19 mouse cellular contexts compared by ENCODE assay signal in the genomic region with DNA sequence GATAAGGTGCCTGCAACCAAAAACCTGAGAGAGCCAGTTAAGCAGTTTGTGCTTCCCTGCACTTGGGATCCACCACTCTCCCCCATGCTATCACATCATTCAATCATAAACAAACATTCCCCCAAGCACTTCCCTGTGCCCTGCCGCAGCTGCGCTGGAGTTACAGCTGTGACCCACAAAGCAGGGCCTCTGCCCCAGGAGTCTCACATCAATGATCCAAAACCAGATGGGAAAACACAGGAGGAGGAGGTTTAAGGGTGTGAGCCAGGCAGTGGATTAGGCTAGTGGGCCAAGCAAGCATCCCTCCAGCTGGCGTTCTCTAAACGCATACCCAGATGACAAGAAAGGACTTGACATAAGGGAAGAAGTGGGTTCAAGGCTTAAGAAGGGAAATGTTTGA.
DNase-seq lines count a peak whose midpoint lies in the region; ATAC-seq lines count a peak whose summit lies in the region.
"Had no signal": no experiment of that assay in that cellular context is flagged by ENCODE, and none has a peak within 500 bp of the region (broad histone marks: within the 10 kb centered on the region; RNA-seq: fewer than 3 reads in every experiment).

No protein-coding gene starts in this region.

- peak overlapping the region; percentile 16; the same call in 1 of the 2 replicates for H3K4me2 ChIP-seq in kidney, embryonic 15.5 days
- H3K4me2 ChIP-seq: limb, embryonic 13.5 days had no signal

- H3K4me1 ChIP-seq in kidney, embryonic 15.5 days: peaks cover 27% of the 10 kb centered on the region
- H3K4me1 ChIP-seq: megakaryocyte, embryonic 14.5 days had no signal

- DNase-seq in kidney, adult 9 months: no peak
- peak; percentile 6 for DNase-seq in ovary, postnatal 14 days (ENCODE audit: low spot score)
- no peak for DNase-seq in ovary, adult 18-20 months (ENCODE audit: low spot score)
- peak; percentile 21 for DNase-seq in forelimb bud, embryonic 11.5 days (ENCODE audit: low read depth, low spot score)
- peak; percentile 73 for DNase-seq in retina, postnatal 1 day
- no peak for DNase-seq in layer of hippocampus, postnatal 25 days (ENCODE audit: extremely low spot score in 1 of 2, low spot score in 1 of 2)
- no peak for DNase-seq in adrenal gland, adult 18-20 months (ENCODE audit: low spot score in 2 of 2)
- DNase-seq: adrenal gland, adult 8-10 months; B cell, adult 2 months; forebrain, postnatal 0 days; heart, adult 18-20 months; kidney, postnatal 10 days; layer of hippocampus, postnatal 36 days; liver, postnatal 0 days had no signal

- no peaks in the 10 kb centered on the region for H3K27me3 ChIP-seq in kidney, embryonic 15.5 days
- H3K27me3 ChIP-seq: limb, embryonic 13.5 days; megakaryocyte, embryonic 14.5 days had no signal

- 15% methylated on average over 4 of the region's 4 CpGs for WGBS in kidney, embryonic 15.5 days

- H3K36me3 ChIP-seq in kidney, embryonic 15.5 days: no peaks in the 10 kb centered on the region
- H3K36me3 ChIP-seq: limb, embryonic 13.5 days had no signal

- no peak overlapping the region for H3K9ac ChIP-seq in kidney, embryonic 15.5 days
- H3K9ac ChIP-seq: forebrain, postnatal 0 days; limb, embryonic 13.5 days; liver, postnatal 0 days had no signal

- no peaks in the 10 kb centered on the region for H3K9me3 ChIP-seq in kidney, embryonic 15.5 days (replicated peaks)

- no peak overlapping the region for H3K4me3 ChIP-seq in kidney, embryonic 15.5 days (replicated peaks)
- H3K4me3 ChIP-seq: limb, embryonic 13.5 days; megakaryocyte, embryonic 14.5 days; myocyte had no signal

- H3K27ac ChIP-seq in kidney, embryonic 15.5 days: peak overlapping the region; percentile 27; the same call in 1 of the 2 replicates
- H3K27ac ChIP-seq: hindbrain, postnatal 0 days; limb, embryonic 13.5 days had no signal

- ATAC-seq in kidney, embryonic 15.5 days (replicated peaks; ENCODE audit: low FRiP score): peak; percentile 92
- ATAC-seq: forebrain, postnatal 0 days; hindbrain, postnatal 0 days; liver, postnatal 0 days had no signal

Comparison
In these comparisons a context has a peak if more than half of its experiments do, and no peak if none do; other contexts are left out.
1. DNase-seq: peak in ovary, postnatal 14 days (single experiment), forelimb bud, embryonic 11.5 days (single experiment) and retina, postnatal 1 day (single experiment); none in kidney, adult 9 months (single experiment), ovary, adult 18-20 months (single experiment), layer of hippocampus, postnatal 25 days (0 of 2) and adrenal gland, adult 18-20 months (0 of 2).